Mouse (Mus musculus) cortical plate, adult 2 months (tissue): ENCODE measurements around the gene Ano10. TPM values are rescaled to one million over a fixed set of nuclear protein-coding genes. Genes with fewer than 3 reads are reported as not detected.

ENCODE experiments used
- H3K27ac ChIP-seq: fragments of 200-500 bp; 2 replicates; pipeline ENCODE4 v1.5.1; 2012; ENCODE audit warnings: low read length, control low read depth, inconsistent platforms; ENCODE audit not compliant: insufficient read depth
- H3K4me1 ChIP-seq: fragments of 200-500 bp; 2 replicates; pipeline ENCODE4 v1.6.1; 2011; ENCODE audit warnings: low read length; ENCODE audit not compliant: control insufficient read depth, insufficient read depth
- H3K4me3 ChIP-seq: fragments of 200-500 bp; 2 replicates; pipeline ENCODE4 v1.5.1; 2011; ENCODE audit warnings: mild to moderate bottlenecking, low read length, control low read depth; ENCODE audit not compliant: insufficient read depth
- CTCF ChIP-seq: fragments of 200-500 bp; IDR thresholded peaks from 2 replicates; pipeline ENCODE4 v1.5.1; 2011; ENCODE audit warnings: mild to moderate bottlenecking, control low read depth, low read length; ENCODE audit not compliant: insufficient read depth; ENCODE audit errors: extremely low read depth
- POLR2A ChIP-seq: fragments of 200-500 bp; IDR thresholded peaks from 2 replicates; pipeline ENCODE4 v1.6.1; 2011; ENCODE audit warnings: mild to moderate bottlenecking, low read length, control low read depth; ENCODE audit not compliant: insufficient read depth; ENCODE audit errors: extremely low read depth
- polyA plus RNA-seq: library from polyadenylated mRNA; depleted of rRNA; stranded (reverse); fragments of >200 nt; gene quantifications from 2 replicates; pipeline ENCODE4 v1.2.3, GENCODE M21; 2012; rRNA removed

The Ano10 gene
- 31.3 and 33.2 TPM in 2 replicates for polyA plus RNA-seq

- H3K4me3 ChIP-seq, result peak within 1 kb of the TSS; percentile 56
- no peak within 1 kb of the TSS for H3K27ac ChIP-seq
- peak; percentile 35; the same call in 1 of the 2 replicates for TF ChIP-seq POLR2A
- no peak for TF ChIP-seq CTCF
- no peaks in the 10 kb centered on the region for H3K4me1 ChIP-seq
Observed at GRCm38 (mm10) chr9:122294242-122294881, at the start of gene Ano10. TSS of gene Ano10 (minus strand) at chr9:122294423.

GRCm38 (mm10) chr9:122343399-122343798 is 49.2 kb upstream of the Ano10 start:
- Histone ChIP-seq H3K27ac (no peak overlapping the region), H3K4me3 (no peak overlapping the region), H3K4me1 (no peaks in the 10 kb centered on the region)
- TF ChIP-seq POLR2A (no peak), CTCF (no peak)

- Histone ChIP-seq H3K27ac (no peak overlapping the region), H3K4me3 (no peak overlapping the region), H3K4me1 (0 out of 2 replicates have a peak, but pooled peaks cover 3% of the 10 kb centered on the region)
- TF ChIP-seq CTCF, result no peak
- no peak for TF ChIP-seq POLR2A
Observed at GRCm38 (mm10) chr9:122339972-122340371, 45.7 kb upstream of the Ano10 start.

GRCm38 (mm10) chr9:122337510-122337931 is 43.3 kb upstream of the Ano10 start:
- TF ChIP-seq POLR2A (no peak), CTCF (no peak)
- H3K4me1 ChIP-seq, result 0 out of 2 replicates have a peak, but pooled peaks cover 3% of the 10 kb centered on the region
- H3K27ac ChIP-seq, result no peak overlapping the region
- no peak overlapping the region for H3K4me3 ChIP-seq

GRCm38 (mm10) chr9:122336677-122337076 is 42.5 kb upstream of the Ano10 start:
- Histone ChIP-seq H3K4me1 (0 out of 2 replicates have a peak, but pooled peaks cover 3% of the 10 kb centered on the region), H3K4me3 (no peak overlapping the region), H3K27ac (no peak overlapping the region)
- TF ChIP-seq POLR2A (no peak), CTCF (no peak)

GRCm38 (mm10) chr9:122328199-122328598 is 34.0 kb upstream of the Ano10 start:
- H3K4me1 ChIP-seq, result no peaks in the 10 kb centered on the region
- H3K4me3 ChIP-seq, result no peak overlapping the region
- TF ChIP-seq CTCF (no peak), POLR2A (no peak)
- H3K27ac ChIP-seq, result no peak overlapping the region

GRCm38 (mm10) chr9:122325996-122326395 is 31.8 kb upstream of the Ano10 start:
- Histone ChIP-seq H3K4me3 (no peak overlapping the region), H3K27ac (no peak overlapping the region), H3K4me1 (no peaks in the 10 kb centered on the region)
- TF ChIP-seq POLR2A, result no peak

GRCm38 (mm10) chr9:122322356-122322755 is 28.1 kb upstream of the Ano10 start:
- no peak overlapping the region for H3K27ac ChIP-seq
- TF ChIP-seq POLR2A, result no peak
- no peak for TF ChIP-seq CTCF
- H3K4me3 ChIP-seq, result no peak overlapping the region
- no peaks in the 10 kb centered on the region for H3K4me1 ChIP-seq

DNA sequence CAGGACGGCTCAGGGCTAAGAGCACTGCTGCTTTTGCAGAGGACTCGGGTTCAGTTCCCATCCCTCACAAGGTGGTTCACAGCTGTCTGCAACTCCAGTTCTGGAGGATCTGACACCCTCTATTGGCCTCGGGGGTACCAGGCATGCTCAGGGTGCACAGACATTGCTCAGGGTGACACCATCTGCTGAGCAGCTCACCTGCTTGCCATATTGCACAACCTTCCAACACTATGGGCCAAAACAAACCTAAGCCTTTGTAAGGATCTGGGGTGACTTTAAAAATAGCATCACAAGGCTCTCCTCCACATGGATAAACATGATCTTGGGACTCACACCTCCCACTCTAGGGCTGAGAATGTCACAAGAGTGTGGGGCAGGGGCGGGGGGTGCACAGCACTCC is 26.4 kb upstream of the Ano10 start:
- TF ChIP-seq POLR2A (no peak), CTCF (no peak)
- no peak overlapping the region for H3K4me3 ChIP-seq
- no peaks in the 10 kb centered on the region for H3K4me1 ChIP-seq
- H3K27ac ChIP-seq, result no peak overlapping the region

- TF ChIP-seq CTCF (no peak), POLR2A (no peak)
- H3K27ac ChIP-seq, result no peak overlapping the region
- no peak overlapping the region for H3K4me3 ChIP-seq
- H3K4me1 ChIP-seq, result no peaks in the 10 kb centered on the region
Observed at GRCm38 (mm10) chr9:122316562-122316961, 22.3 kb upstream of the Ano10 start.
